Mouse (Mus musculus) spleen, embryonic (tissue): ENCODE measurements around the gene Tpo.

Experiments used
- CTCF ChIA-PET: fragments of 350-600 bp; sonication (Branson Sonifier 250); formaldehyde crosslinking; loops from one replicate; lab custom pipeline; 2022; lab: Charles Lee

The Tpo gene

GRCm38 (mm10) chr12:30132524-30132923 is at the start of gene Tpo:
TSS of gene Tpo (minus strand) at chr12:30132624.
- CTCF ChIA-PET: no interaction called here

- CTCF ChIA-PET: interaction anchor here (0.7 kb wide), 1 partner anchor 27 kb away, joined by 3 read pairs; no protein-coding TSS in a partner anchor
Observed at GRCm38 (mm10) chr12:30181721-30182120, 49.3 kb upstream of the Tpo start.

GRCm38 (mm10) chr12:30179623-30180022 is 47.2 kb upstream of the Tpo start:
- CTCF ChIA-PET: interaction anchor here (0.7 kb wide), 1 partner anchor 178 kb away, joined by 23 read pairs; no protein-coding TSS in a partner anchor

- CTCF ChIA-PET: no interaction called here
Observed at GRCm38 (mm10) chr12:30177966-30178365, 45.5 kb upstream of the Tpo start.

- CTCF ChIA-PET: no interaction called here
Observed at GRCm38 (mm10) chr12:30177529-30177928, 45.1 kb upstream of the Tpo start.

- CTCF ChIA-PET: no interaction called here
Observed at GRCm38 (mm10) chr12:30168491-30168890, 36.1 kb upstream of the Tpo start.

GRCm38 (mm10) chr12:30164538-30164937 is 32.1 kb upstream of the Tpo start:
- CTCF ChIA-PET: no interaction called here

GRCm38 (mm10) chr12:30164005-30164404 is 31.6 kb upstream of the Tpo start:
- CTCF ChIA-PET: no interaction called here

GRCm38 (mm10) chr12:30161731-30162406 is 29.4 kb upstream of the Tpo start:
- CTCF ChIA-PET: no interaction called here

GRCm38 (mm10) chr12:30160475-30160874 is 28.1 kb upstream of the Tpo start:
- CTCF ChIA-PET: no interaction called here

GRCm38 (mm10) chr12:30159788-30160187 is 27.4 kb upstream of the Tpo start:
- CTCF ChIA-PET: no interaction called here

GRCm38 (mm10) chr12:30154079-30154673 is 21.8 kb upstream of the Tpo start:
- CTCF ChIA-PET: no interaction called here

GRCm38 (mm10) chr12:30142085-30142484 is 9.7 kb upstream of the Tpo start:
- CTCF ChIA-PET: no interaction called here

GRCm38 (mm10) chr12:30129411-30129716 is 3.1 kb downstream of the Tpo start:
- CTCF ChIA-PET: no interaction called here

- CTCF ChIA-PET: no interaction called here
Observed at GRCm38 (mm10) chr12:30128561-30129410, 3.6 kb downstream of the Tpo start.

- CTCF ChIA-PET: no interaction called here
Observed at GRCm38 (mm10) chr12:30122347-30122746, 10.1 kb downstream of the Tpo start.

GRCm38 (mm10) chr12:30112271-30112670 is 20.2 kb downstream of the Tpo start:
- CTCF ChIA-PET: no interaction called here

- CTCF ChIA-PET: no interaction called here
Observed at GRCm38 (mm10) chr12:30109646-30110605, 22.5 kb downstream of the Tpo start.

- CTCF ChIA-PET: no interaction called here
Observed at GRCm38 (mm10) chr12:30102891-30103565, 29.4 kb downstream of the Tpo start.

GRCm38 (mm10) chr12:30092081-30092480 is 40.3 kb downstream of the Tpo start:
- CTCF ChIA-PET: no interaction called here

- CTCF ChIA-PET: no interaction called here
Observed at GRCm38 (mm10) chr12:30083971-30084370, 48.5 kb downstream of the Tpo start.
